Mouse (Mus musculus) cerebellum, adult 9-10 months (tissue): Measurements from ENCODE around the gene Atp6v1e1.
"Not testable (repeated sequence)": the region's sequence is repeated elsewhere in the genome, so short reads cannot be mapped to it uniquely, and the experiment has no call there.

Experiments
- DNase-seq: peaks from one replicate; pipeline ENCODE4 v3.0.0; 2022

The Atp6v1e1 gene

GRCm38 (mm10) chr6:120819294-120819693 lies 3.3 kb downstream of the Atp6v1e1 start:
- no peak for DNase-seq

GRCm38 (mm10) chr6:120811999-120812398 lies 10.6 kb downstream of the Atp6v1e1 start:
- DNase-seq, result not testable (repeated sequence)

GRCm38 (mm10) chr6:120807738-120808081 lies 14.9 kb downstream of the Atp6v1e1 start:
- DNase-seq, result no peak

GRCm38 (mm10) chr6:120806999-120807737 lies 15.4 kb downstream of the Atp6v1e1 start:
- DNase-seq, result no peak

- no peak for DNase-seq
Observed at GRCm38 (mm10) chr6:120799581-120800041, 23.0 kb downstream of the Atp6v1e1 start.

- no peak for DNase-seq
Observed at GRCm38 (mm10) chr6:120798905-120799304, 23.7 kb downstream of the Atp6v1e1 start.

GRCm38 (mm10) chr6:120798019-120798418 lies 24.6 kb downstream of the Atp6v1e1 start:
- DNase-seq, result peak; percentile 26

- DNase-seq, result peak; percentile 29
Observed at GRCm38 (mm10) chr6:120796111-120796510, 26.5 kb downstream of the Atp6v1e1 start.

GRCm38 (mm10) chr6:120795422-120796086 lies 27.0 kb downstream of the Atp6v1e1 start:
- DNase-seq, result no peak

GRCm38 (mm10) chr6:120792947-120793346 lies 29.6 kb downstream of the Atp6v1e1 start:
- DNase-seq, result no peak

- no peak for DNase-seq
Observed at GRCm38 (mm10) chr6:120790717-120791116, 31.9 kb downstream of the Atp6v1e1 start.

GRCm38 (mm10) chr6:120790153-120790552 lies 32.4 kb downstream of the Atp6v1e1 start:
- no peak for DNase-seq

GRCm38 (mm10) chr6:120788904-120789303 lies 33.7 kb downstream of the Atp6v1e1 start:
- no peak for DNase-seq

GRCm38 (mm10) chr6:120788068-120788607 lies 34.5 kb downstream of the Atp6v1e1 start:
- no peak for DNase-seq

- DNase-seq, result no peak
Observed at GRCm38 (mm10) chr6:120784351-120784750, 38.2 kb downstream of the Atp6v1e1 start.

- DNase-seq, result no peak
Observed at GRCm38 (mm10) chr6:120782948-120783347, 39.6 kb downstream of the Atp6v1e1 start.

GRCm38 (mm10) chr6:120778226-120778625 lies 44.4 kb downstream of the Atp6v1e1 start:
- DNase-seq, result no peak

- DNase-seq, result no peak
Observed at GRCm38 (mm10) chr6:120777533-120777932, 45.1 kb downstream of the Atp6v1e1 start.

GRCm38 (mm10) chr6:120776286-120776685 lies 46.3 kb downstream of the Atp6v1e1 start:
- no peak for DNase-seq

- no peak for DNase-seq
Observed at GRCm38 (mm10) chr6:120773763-120774162, 48.8 kb downstream of the Atp6v1e1 start.

GRCm38 (mm10) chr6:120773149-120773628 lies 49.4 kb downstream of the Atp6v1e1 start, which contains the start of gene Slc25a18:
Gene Slc25a18, plus strand, starts transcription at chr6:120773578.
- peak; percentile 37 for DNase-seq

- DNase-seq, result no peak
Observed at GRCm38 (mm10) chr6:120772025-120772424, 50.6 kb downstream of the Atp6v1e1 start.

GRCm38 (mm10) chr6:120771366-120771765 lies 51.2 kb downstream of the Atp6v1e1 start:
- DNase-seq, result no peak

GRCm38 (mm10) chr6:120769972-120770371 lies 52.6 kb downstream of the Atp6v1e1 start:
- no peak for DNase-seq
